Mouse (Mus musculus): ENCODE results near the gene Dscam. TPM values are rescaled to one million over a fixed set of nuclear protein-coding genes. Genes with fewer than 3 reads are reported as not detected.
A peak's percentile ranks its signal among the peaks of the same experiment; 100 is the strongest.

Dscam gene
- total and polyA plus RNA-seq, 2 experiments from 2014 or later, result 7.9 to 29.1 TPM

GRCm38 (mm10) chr16:97127296-97127695 is 43.3 kb downstream of the Dscam start:
- Histone ChIP-seq H3K27ac (ENCODE audit: low read depth, low read length) (no peak overlapping the region), H3K9me3 (ENCODE audit: low read length) (no peaks in the 10 kb centered on the region), H3K9ac (no peak overlapping the region), H3K4me1 (ENCODE audit: insufficient read depth) (no peaks in the 10 kb centered on the region), H3K27me3 (ENCODE audit: insufficient read depth, low read length) (no peaks in the 10 kb centered on the region), H3K4me3 (ENCODE audit: low read depth, low read length) (no peak overlapping the region), H3K36me3 (ENCODE audit: insufficient read depth) (no peaks in the 10 kb centered on the region), H3K4me2 (ENCODE audit: low read depth) (no peak overlapping the region)
- peak; percentile 27; the same call in 1 of the 2 replicates for ATAC-seq
- TF ChIP-seq CTCF (IDR thresholded peaks at IDR 0.05; ENCODE audit: low read depth), result no peak
- 49% methylated on average over 2 of the region's 2 CpGs for WGBS
- peak; percentile 31 for DNase-seq

- Histone ChIP-seq H3K4me3 (ENCODE audit: low read depth, low read length) (no peak overlapping the region), H3K4me1 (ENCODE audit: insufficient read depth) (no peaks in the 10 kb centered on the region), H3K9ac (no peak overlapping the region), H3K27me3 (ENCODE audit: insufficient read depth, low read length) (no peaks in the 10 kb centered on the region), H3K9me3 (ENCODE audit: low read length) (no peaks in the 10 kb centered on the region), H3K36me3 (ENCODE audit: insufficient read depth) (no peaks in the 10 kb centered on the region), H3K27ac (ENCODE audit: low read depth, low read length) (no peak overlapping the region), H3K4me2 (ENCODE audit: low read depth) (no peak overlapping the region)
- DNase-seq (no peak), ATAC-seq (no peak)
- 73% methylated on average over 4 of the region's 4 CpGs for WGBS
- no peak for TF ChIP-seq CTCF (IDR thresholded peaks at IDR 0.05; ENCODE audit: low read depth)
These were observed 60.5 kb downstream of the Dscam start for GRCm38 (mm10) chr16:97110028-97110427.

GRCm38 (mm10) chr16:97105266-97105665 is 65.3 kb downstream of the Dscam start:
- Histone ChIP-seq H3K9me3 (ENCODE audit: low read length) (no peaks in the 10 kb centered on the region), H3K27ac (ENCODE audit: low read depth, low read length) (no peak overlapping the region), H3K4me1 (ENCODE audit: insufficient read depth) (no peaks in the 10 kb centered on the region), H3K4me2 (ENCODE audit: low read depth) (no peak overlapping the region), H3K4me3 (ENCODE audit: low read depth, low read length) (no peak overlapping the region), H3K27me3 (ENCODE audit: insufficient read depth, low read length) (no peaks in the 10 kb centered on the region), H3K36me3 (ENCODE audit: insufficient read depth) (no peaks in the 10 kb centered on the region), H3K9ac (no peak overlapping the region)
- ATAC-seq, result no peak
- DNase-seq, result no peak
- WGBS, result 76% methylated on average over 2 of the region's 2 CpGs
- TF ChIP-seq CTCF (IDR thresholded peaks at IDR 0.05; ENCODE audit: low read depth), result no peak

- Histone ChIP-seq H3K9ac (no peak overlapping the region), H3K36me3 (ENCODE audit: insufficient read depth) (no peaks in the 10 kb centered on the region), H3K4me3 (ENCODE audit: low read depth, low read length) (no peak overlapping the region), H3K4me1 (ENCODE audit: insufficient read depth) (no peaks in the 10 kb centered on the region), H3K9me3 (ENCODE audit: low read length) (no peaks in the 10 kb centered on the region), H3K27me3 (ENCODE audit: insufficient read depth, low read length) (no peaks in the 10 kb centered on the region), H3K4me2 (ENCODE audit: low read depth) (no peak overlapping the region), H3K27ac (ENCODE audit: low read depth, low read length) (no peak overlapping the region)
- TF ChIP-seq CTCF (IDR thresholded peaks at IDR 0.05; ENCODE audit: low read depth), result no peak
- ATAC-seq, result no peak
- 76% methylated on average over 2 of the region's 2 CpGs for WGBS
- no peak for DNase-seq
These were observed 67.5 kb downstream of the Dscam start for GRCm38 (mm10) chr16:97103046-97103445.

- no peak for ATAC-seq
- 21% methylated on average over 2 of the region's 2 CpGs for WGBS
- Histone ChIP-seq H3K36me3 (ENCODE audit: insufficient read depth) (no peaks in the 10 kb centered on the region), H3K27me3 (ENCODE audit: insufficient read depth, low read length) (no peaks in the 10 kb centered on the region), H3K4me3 (ENCODE audit: low read depth, low read length) (no peak overlapping the region), H3K27ac (ENCODE audit: low read depth, low read length) (no peak overlapping the region), H3K4me1 (ENCODE audit: insufficient read depth) (no peaks in the 10 kb centered on the region), H3K9me3 (ENCODE audit: low read length) (no peaks in the 10 kb centered on the region), H3K9ac (no peak overlapping the region), H3K4me2 (ENCODE audit: low read depth) (no peak overlapping the region)
- no peak for DNase-seq
- no peak for TF ChIP-seq CTCF (IDR thresholded peaks at IDR 0.05; ENCODE audit: low read depth)
These were observed 70.5 kb downstream of the Dscam start for GRCm38 (mm10) chr16:97100091-97100490.

- WGBS, result 25% methylated on average over 5 of the region's 5 CpGs
- ATAC-seq (peak; percentile 73), DNase-seq (peak; percentile 45)
These were observed 72.0 kb downstream of the Dscam start for GRCm38 (mm10) chr16:97098508-97098907.

GRCm38 (mm10) chr16:97096709-97097108 is 73.8 kb downstream of the Dscam start:
- no peaks in the 10 kb centered on the region for H3K36me3 ChIP-seq (ENCODE audit: insufficient read depth)
- ATAC-seq, result no peak
- no peaks in the 10 kb centered on the region for H3K9me3 ChIP-seq (ENCODE audit: low read length)
- no peak overlapping the region for H3K4me2 ChIP-seq (ENCODE audit: low read depth)
- DNase-seq, result peak; percentile 21
- TF ChIP-seq CTCF (IDR thresholded peaks at IDR 0.05; ENCODE audit: low read depth), result no peak
- 92% methylated on average over 2 of the region's 2 CpGs for WGBS
- no peaks in the 10 kb centered on the region for H3K27me3 ChIP-seq (ENCODE audit: insufficient read depth, low read length)
- H3K27ac ChIP-seq (ENCODE audit: low read depth, low read length), result no peak overlapping the region
- H3K4me1 ChIP-seq (ENCODE audit: insufficient read depth), result no peaks in the 10 kb centered on the region
- no peak overlapping the region for H3K9ac ChIP-seq
- H3K4me3 ChIP-seq (ENCODE audit: low read depth, low read length), result no peak overlapping the region

More at GRCm38 (mm10) chr16:97098508-97098907, 72.0 kb downstream of the Dscam start:
- Histone ChIP-seq H3K4me1 (ENCODE audit: insufficient read depth) (no peaks in the 10 kb centered on the region), H3K9ac (no peak overlapping the region), H3K4me3 (ENCODE audit: low read depth, low read length) (no peak overlapping the region), H3K27me3 (ENCODE audit: insufficient read depth, low read length) (no peaks in the 10 kb centered on the region), H3K36me3 (ENCODE audit: insufficient read depth) (no peaks in the 10 kb centered on the region), H3K27ac (ENCODE audit: low read depth, low read length) (no peak overlapping the region), H3K9me3 (ENCODE audit: low read length) (no peaks in the 10 kb centered on the region), H3K4me2 (ENCODE audit: low read depth) (no peak overlapping the region)
- no peak for TF ChIP-seq CTCF (IDR thresholded peaks at IDR 0.05; ENCODE audit: low read depth)

- H3K9me3 ChIP-seq (ENCODE audit: low read length), result no peaks in the 10 kb centered on the region
- H3K4me2 ChIP-seq (ENCODE audit: low read depth), result no peak overlapping the region
- no peaks in the 10 kb centered on the region for H3K27me3 ChIP-seq (ENCODE audit: insufficient read depth, low read length)
- DNase-seq (no peak), ATAC-seq (no peak)
- H3K9ac ChIP-seq, result no peak overlapping the region
- TF ChIP-seq CTCF (IDR thresholded peaks at IDR 0.05; ENCODE audit: low read depth), result no peak
- no peaks in the 10 kb centered on the region for H3K36me3 ChIP-seq (ENCODE audit: insufficient read depth)
- H3K4me1 ChIP-seq (ENCODE audit: insufficient read depth), result no peaks in the 10 kb centered on the region
- 94% methylated on average over 1 of the region's 1 CpGs for WGBS
- H3K27ac ChIP-seq (ENCODE audit: low read depth, low read length), result no peak overlapping the region
- no peak overlapping the region for H3K4me3 ChIP-seq (ENCODE audit: low read depth, low read length)
These were observed 75.1 kb downstream of the Dscam start for GRCm38 (mm10) chr16:97095496-97095895.

Measured in forebrain, postnatal 0 days (tissue).